Mouse (Mus musculus): ENCODE data around the gene Igfbp1. TPM values are rescaled to one million over a fixed set of nuclear protein-coding genes. Genes with fewer than 3 reads are reported as not detected.

The Igfbp1 gene
- polyA plus RNA-seq, 1 experiment from 2014 or later: 0.23 TPM

GRCm38 (mm10) chr11:7234981-7235609 lies 37.5 kb downstream of the Igfbp1 start:
- Histone ChIP-seq H3K4me3 (replicated peaks; ENCODE audit: low read length) (no peak overlapping the region), H3K4me2 (ENCODE audit: low read length) (no peak overlapping the region), H3K9me3 (ENCODE audit: control insufficient read depth, low read length) (no peaks in the 10 kb centered on the region), H3K36me3 (ENCODE audit: control insufficient read depth, insufficient read depth) (no peaks in the 10 kb centered on the region), H3K4me1 (replicated peaks; ENCODE audit: control insufficient read depth, insufficient read depth, low read length) (no peaks in the 10 kb centered on the region), H3K9ac (replicated peaks; ENCODE audit: low read depth, low read length) (no peak overlapping the region), H3K27me3 (replicated peaks; ENCODE audit: control insufficient read depth, insufficient read depth, low read length) (no peaks in the 10 kb centered on the region), H3K27ac (ENCODE audit: low read length) (no peak overlapping the region)
- no peak for ATAC-seq
- 58% methylated on average over 3 of the region's 3 CpGs for WGBS

DNA sequence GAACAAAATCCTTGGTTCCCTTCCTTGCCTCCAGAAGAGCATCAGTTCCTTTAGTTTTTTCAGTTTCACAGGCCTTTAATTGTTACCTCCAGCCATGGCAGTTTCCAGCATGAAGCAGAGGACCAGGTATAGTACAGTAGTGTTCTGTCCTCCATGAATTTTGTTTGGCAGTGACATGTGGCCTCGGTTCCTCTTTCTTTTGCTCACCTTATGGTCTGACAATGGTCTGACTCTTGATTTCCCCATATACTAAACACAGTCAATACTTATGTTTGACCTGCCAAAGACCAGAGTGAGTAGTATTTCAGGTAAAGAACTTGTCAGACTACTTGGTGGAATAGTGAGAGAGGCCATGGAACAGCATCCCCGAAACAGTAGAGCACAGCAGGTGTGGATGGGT lies 39.2 kb downstream of the Igfbp1 start:
- Histone ChIP-seq H3K27ac (ENCODE audit: low read length) (no peak overlapping the region), H3K36me3 (ENCODE audit: control insufficient read depth, insufficient read depth) (no peaks in the 10 kb centered on the region), H3K27me3 (replicated peaks; ENCODE audit: control insufficient read depth, insufficient read depth, low read length) (no peaks in the 10 kb centered on the region), H3K9ac (replicated peaks; ENCODE audit: low read depth, low read length) (no peak overlapping the region), H3K4me3 (replicated peaks; ENCODE audit: low read length) (no peak overlapping the region), H3K4me1 (replicated peaks; ENCODE audit: control insufficient read depth, insufficient read depth, low read length) (no peaks in the 10 kb centered on the region), H3K4me2 (ENCODE audit: low read length) (no peak overlapping the region), H3K9me3 (ENCODE audit: control insufficient read depth, low read length) (no peaks in the 10 kb centered on the region)
- no peak for ATAC-seq
- WGBS: 91% methylated on average over 2 of the region's 2 CpGs

DNA sequence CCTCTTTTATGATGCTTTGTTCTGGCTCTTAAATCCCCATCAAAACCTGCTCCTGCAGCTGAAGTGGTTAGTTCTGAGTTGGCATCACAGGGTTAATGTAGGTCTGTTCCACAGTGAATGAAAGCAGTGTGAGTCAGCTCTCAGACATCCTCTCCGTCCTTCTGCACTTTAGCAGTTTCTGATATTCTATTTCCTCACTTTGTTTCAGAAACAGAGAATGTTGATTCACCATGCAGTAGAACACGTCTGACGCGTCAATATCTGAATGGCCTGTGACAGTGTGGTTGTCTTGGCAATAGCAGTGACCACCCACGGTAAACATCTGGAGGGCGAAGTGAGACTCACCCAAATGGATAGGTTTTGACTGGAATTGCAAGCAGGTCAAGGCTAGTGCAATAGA lies 40.1 kb downstream of the Igfbp1 start:
- Histone ChIP-seq H3K4me1 (replicated peaks; ENCODE audit: control insufficient read depth, insufficient read depth, low read length) (no peaks in the 10 kb centered on the region), H3K9me3 (ENCODE audit: control insufficient read depth, low read length) (no peaks in the 10 kb centered on the region), H3K36me3 (ENCODE audit: control insufficient read depth, insufficient read depth) (no peaks in the 10 kb centered on the region), H3K4me2 (ENCODE audit: low read length) (no peak overlapping the region), H3K27me3 (replicated peaks; ENCODE audit: control insufficient read depth, insufficient read depth, low read length) (no peaks in the 10 kb centered on the region), H3K4me3 (replicated peaks; ENCODE audit: low read length) (no peak overlapping the region), H3K27ac (ENCODE audit: low read length) (no peak overlapping the region), H3K9ac (replicated peaks; ENCODE audit: low read depth, low read length) (no peak overlapping the region)
- WGBS: 81% methylated on average over 6 of the region's 6 CpGs
- ATAC-seq: no peak

- no peaks in the 10 kb centered on the region for H3K9me3 ChIP-seq (ENCODE audit: control insufficient read depth, low read length)
- WGBS: 92% methylated on average over 6 of the region's 6 CpGs
Measured at GRCm38 (mm10) chr11:7238546-7238945, 41.0 kb downstream of the Igfbp1 start.

GRCm38 (mm10) chr11:7239041-7239740 lies 41.6 kb downstream of the Igfbp1 start:
- H3K4me2 ChIP-seq (ENCODE audit: low read length): no peak overlapping the region
- no peaks in the 10 kb centered on the region for H3K4me1 ChIP-seq (replicated peaks; ENCODE audit: control insufficient read depth, insufficient read depth, low read length)
- no peak for ATAC-seq
- no peaks in the 10 kb centered on the region for H3K27me3 ChIP-seq (replicated peaks; ENCODE audit: control insufficient read depth, insufficient read depth, low read length)
- H3K36me3 ChIP-seq (ENCODE audit: control insufficient read depth, insufficient read depth): no peaks in the 10 kb centered on the region
- no peak overlapping the region for H3K4me3 ChIP-seq (replicated peaks; ENCODE audit: low read length)
- no peak overlapping the region for H3K27ac ChIP-seq (ENCODE audit: low read length)
- H3K9ac ChIP-seq (replicated peaks; ENCODE audit: low read depth, low read length): no peak overlapping the region
- no peaks in the 10 kb centered on the region for H3K9me3 ChIP-seq (ENCODE audit: control insufficient read depth, low read length)
- WGBS: 73% methylated on average over 4 of the region's 4 CpGs

More at GRCm38 (mm10) chr11:7238546-7238945, 41.0 kb downstream of the Igfbp1 start:
- H3K9ac ChIP-seq (replicated peaks; ENCODE audit: low read depth, low read length): no peak overlapping the region
- H3K4me3 ChIP-seq (replicated peaks; ENCODE audit: low read length): no peak overlapping the region
- H3K4me1 ChIP-seq (replicated peaks; ENCODE audit: control insufficient read depth, insufficient read depth, low read length): no peaks in the 10 kb centered on the region
- H3K4me2 ChIP-seq (ENCODE audit: low read length): no peak overlapping the region
- no peak overlapping the region for H3K27ac ChIP-seq (ENCODE audit: low read length)
- no peaks in the 10 kb centered on the region for H3K27me3 ChIP-seq (replicated peaks; ENCODE audit: control insufficient read depth, insufficient read depth, low read length)
- H3K36me3 ChIP-seq (ENCODE audit: control insufficient read depth, insufficient read depth): no peaks in the 10 kb centered on the region
- ATAC-seq: no peak

DNA sequence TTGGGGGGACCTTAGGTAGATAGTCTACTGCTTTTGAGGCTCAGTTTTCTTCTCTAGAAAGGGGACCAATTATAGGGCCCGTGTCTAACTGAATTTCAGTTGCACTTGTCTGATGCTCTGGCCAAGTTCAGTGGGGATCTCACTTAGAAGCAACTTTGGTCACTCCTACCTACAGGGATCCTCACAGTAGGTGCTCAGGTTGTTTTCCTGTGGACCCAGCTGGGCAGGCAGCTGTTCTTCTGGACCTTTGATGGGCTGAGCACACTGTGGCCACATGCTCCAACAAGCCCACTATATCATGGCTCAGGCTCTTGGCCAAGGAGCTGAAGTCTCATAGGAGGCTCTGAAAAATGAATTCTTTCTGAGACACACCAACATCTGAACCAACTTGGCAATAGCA lies 47.2 kb downstream of the Igfbp1 start:
- no peak overlapping the region for H3K27ac ChIP-seq (ENCODE audit: low read length)
- H3K4me3 ChIP-seq (replicated peaks; ENCODE audit: low read length): no peak overlapping the region
- no peaks in the 10 kb centered on the region for H3K4me1 ChIP-seq (replicated peaks; ENCODE audit: control insufficient read depth, insufficient read depth, low read length)
- no peak overlapping the region for H3K4me2 ChIP-seq (ENCODE audit: low read length)
- H3K36me3 ChIP-seq (ENCODE audit: control insufficient read depth, insufficient read depth): no peaks in the 10 kb centered on the region
- no peak for ATAC-seq
- H3K9ac ChIP-seq (replicated peaks; ENCODE audit: low read depth, low read length): no peak overlapping the region
- H3K27me3 ChIP-seq (replicated peaks; ENCODE audit: control insufficient read depth, insufficient read depth, low read length): no peaks in the 10 kb centered on the region
- 85% methylated on average over 1 of the region's 1 CpGs for WGBS
- no peaks in the 10 kb centered on the region for H3K9me3 ChIP-seq (ENCODE audit: control insufficient read depth, low read length)

- 90% methylated on average over 2 of the region's 2 CpGs for WGBS
- no peaks in the 10 kb centered on the region for H3K9me3 ChIP-seq (ENCODE audit: control insufficient read depth, low read length)
- H3K36me3 ChIP-seq (ENCODE audit: control insufficient read depth, insufficient read depth): no peaks in the 10 kb centered on the region
- H3K27me3 ChIP-seq (replicated peaks; ENCODE audit: control insufficient read depth, insufficient read depth, low read length): no peaks in the 10 kb centered on the region
- no peak overlapping the region for H3K27ac ChIP-seq (ENCODE audit: low read length)
- no peak for ATAC-seq
- H3K4me2 ChIP-seq (ENCODE audit: low read length): no peak overlapping the region
- no peaks in the 10 kb centered on the region for H3K4me1 ChIP-seq (replicated peaks; ENCODE audit: control insufficient read depth, insufficient read depth, low read length)
- H3K4me3 ChIP-seq (replicated peaks; ENCODE audit: low read length): no peak overlapping the region
- no peak overlapping the region for H3K9ac ChIP-seq (replicated peaks; ENCODE audit: low read depth, low read length)
Measured at GRCm38 (mm10) chr11:7250415-7250814, 52.8 kb downstream of the Igfbp1 start.

GRCm38 (mm10) chr11:7250870-7251269 lies 53.3 kb downstream of the Igfbp1 start:
- Histone ChIP-seq H3K9me3 (ENCODE audit: control insufficient read depth, low read length) (no peaks in the 10 kb centered on the region), H3K27me3 (replicated peaks; ENCODE audit: control insufficient read depth, insufficient read depth, low read length) (no peaks in the 10 kb centered on the region), H3K27ac (ENCODE audit: low read length) (no peak overlapping the region), H3K4me1 (replicated peaks; ENCODE audit: control insufficient read depth, insufficient read depth, low read length) (no peaks in the 10 kb centered on the region), H3K4me2 (ENCODE audit: low read length) (no peak overlapping the region), H3K9ac (replicated peaks; ENCODE audit: low read depth, low read length) (no peak overlapping the region), H3K4me3 (replicated peaks; ENCODE audit: low read length) (no peak overlapping the region), H3K36me3 (ENCODE audit: control insufficient read depth, insufficient read depth) (no peaks in the 10 kb centered on the region)
- ATAC-seq: no peak
- WGBS: 94% methylated on average over 5 of the region's 5 CpGs
